Mouse (Mus musculus) kidney, postnatal 4 days (tissue): ENCODE data around the gene Raly.
"Not testable (repeated sequence)": the region's sequence is repeated elsewhere in the genome, so short reads cannot be mapped to it uniquely, and the experiment has no call there.

Source experiments
- DNase-seq, 2 experiments: peaks; one replicate each; pipeline ENCODE4 v3.0.0; 2021; ENCODE audit warnings: mixed read lengths in 2 of 2

The Raly gene

DNA sequence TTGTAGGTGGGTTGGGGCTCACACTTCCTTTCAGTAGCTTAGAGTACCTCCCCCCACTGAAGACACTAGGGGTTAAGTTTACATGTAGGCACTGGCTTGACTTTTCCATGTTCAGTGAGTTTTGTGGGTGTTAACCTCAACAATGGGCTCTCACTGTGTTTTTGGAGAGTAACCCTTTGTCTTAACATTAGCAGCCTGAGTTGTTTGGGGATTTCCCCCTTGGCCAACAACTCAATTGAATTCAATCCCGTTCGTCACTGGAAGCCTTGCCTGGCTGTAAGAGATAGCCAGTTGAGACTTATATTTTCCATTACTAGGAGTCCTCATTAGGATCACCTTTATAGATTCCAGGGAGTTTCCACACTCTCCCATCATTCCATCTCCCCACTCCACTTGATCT is 45.6 kb downstream of the Raly start:
- no peak for DNase-seq

DNA sequence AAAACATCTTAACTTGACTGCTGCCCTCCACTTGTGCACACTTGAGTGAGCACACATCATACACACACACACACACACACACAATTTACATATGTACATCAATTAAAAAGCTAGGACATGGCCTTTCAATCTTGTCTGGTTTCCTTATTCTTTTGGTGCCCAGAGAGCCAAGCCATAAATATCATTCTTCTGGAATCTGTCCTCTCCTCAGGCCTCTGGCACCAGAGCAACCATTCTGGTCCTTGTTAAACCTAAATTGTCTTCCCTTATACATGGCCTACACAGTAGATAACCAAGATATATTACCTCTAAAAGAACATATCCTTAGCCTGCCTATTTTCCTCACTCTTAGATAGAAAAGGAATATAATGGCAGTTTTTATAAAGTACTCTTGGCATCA is 57.2 kb downstream of the Raly start:
- DNase-seq: no peak

GRCm38 (mm10) chr2:154855383-154855782 is 64.5 kb downstream of the Raly start:
- DNase-seq: peak; percentile 67 to 70

DNA sequence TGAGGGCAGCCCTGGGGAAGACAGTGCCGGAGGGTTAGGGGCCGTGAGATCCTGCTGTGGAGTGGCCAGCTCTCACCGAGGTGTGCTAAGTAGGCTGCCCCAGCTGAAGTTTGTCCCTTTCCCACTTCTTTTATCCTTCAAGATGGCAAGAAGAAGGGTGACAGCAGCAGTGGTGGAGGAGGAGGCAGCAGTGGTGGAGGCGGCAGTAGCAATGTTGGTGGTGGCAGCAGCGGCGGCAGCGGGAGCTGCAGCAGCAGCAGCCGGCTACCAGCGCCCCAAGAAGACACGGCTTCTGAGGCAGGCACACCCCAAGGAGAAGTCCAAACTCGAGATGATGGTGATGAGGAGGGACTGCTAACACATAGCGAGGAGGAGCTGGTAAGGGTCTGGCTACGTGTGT is 72.8 kb downstream of the Raly start:
- DNase-seq: no peak

DNA sequence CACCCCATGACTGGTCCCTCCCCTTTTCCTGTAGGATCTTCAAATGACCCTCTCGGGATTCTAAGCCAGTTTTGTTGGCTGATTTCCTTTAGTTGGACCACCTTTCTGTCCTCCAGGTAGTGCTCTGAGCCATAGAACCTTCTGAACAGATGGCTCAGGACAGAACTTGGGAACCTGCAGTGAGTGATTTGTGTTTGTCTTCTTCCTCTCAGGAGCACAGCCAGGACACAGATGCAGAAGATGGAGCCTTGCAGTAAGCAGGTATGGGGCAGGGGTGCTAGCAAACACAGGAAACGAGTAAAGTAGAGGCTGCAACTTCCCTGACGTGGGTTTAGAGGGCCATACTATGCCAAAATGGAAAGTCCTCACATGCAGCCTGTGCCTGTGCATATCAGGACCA is 74.8 kb downstream of the Raly start:
- DNase-seq: no peak

GRCm38 (mm10) chr2:154868106-154868505 is 77.2 kb downstream of the Raly start:
- DNase-seq: no peak

DNA sequence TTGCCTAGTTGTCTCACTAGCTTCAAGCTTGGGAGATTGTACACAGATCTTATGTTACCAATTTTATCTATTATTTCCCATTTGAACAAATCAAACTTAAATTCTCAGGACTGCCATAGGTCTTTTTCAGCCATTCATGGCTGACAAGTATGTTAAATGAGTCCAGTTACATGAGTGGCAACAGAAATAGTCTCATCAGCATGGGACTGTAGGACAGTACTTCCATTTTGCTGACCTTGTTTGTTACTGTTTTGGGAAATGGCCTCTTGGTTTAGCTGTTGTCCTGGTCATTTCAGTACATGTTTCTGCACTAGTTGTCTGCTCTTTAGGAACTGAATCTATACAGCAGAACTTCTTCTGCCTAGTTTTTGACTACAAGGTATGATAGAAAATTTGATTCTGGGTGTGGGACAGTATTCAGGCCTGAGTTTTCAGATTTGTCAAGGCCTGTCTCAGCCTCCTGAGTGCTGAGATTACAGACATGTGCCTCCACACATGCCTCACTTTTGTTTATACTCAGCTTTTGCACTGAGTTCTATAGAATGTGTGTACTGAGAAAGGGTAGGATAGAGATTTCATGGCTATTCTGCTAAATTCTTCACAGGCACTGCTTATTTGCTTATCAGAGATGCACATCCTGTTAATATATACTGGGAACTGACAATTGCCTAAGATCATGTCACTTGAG is 79.2 kb downstream of the Raly start:
- no peak for DNase-seq

DNA sequence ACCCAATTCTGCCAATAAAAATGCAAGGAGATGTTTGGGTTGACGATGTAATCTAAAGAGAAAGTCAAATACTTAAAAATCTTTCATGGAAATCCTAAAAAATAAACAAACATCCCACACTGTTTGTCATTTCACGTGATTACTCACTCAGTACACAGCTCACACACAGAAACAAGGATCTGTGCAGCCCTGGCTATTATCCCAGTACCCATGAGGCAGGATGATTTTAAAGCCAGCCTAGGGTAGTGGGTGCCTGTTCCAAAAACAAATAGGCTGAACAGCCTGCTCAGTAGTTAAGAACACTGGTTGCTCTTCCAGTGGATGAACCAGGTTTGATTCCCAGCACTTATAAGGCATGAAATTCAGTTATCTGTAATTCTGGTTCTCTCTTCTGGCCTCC is 85.7 kb downstream of the Raly start:
- DNase-seq: no peak

- no peak for DNase-seq
These were observed 100.7 kb downstream of the Raly start for GRCm38 (mm10) chr2:154891585-154891984.

DNA sequence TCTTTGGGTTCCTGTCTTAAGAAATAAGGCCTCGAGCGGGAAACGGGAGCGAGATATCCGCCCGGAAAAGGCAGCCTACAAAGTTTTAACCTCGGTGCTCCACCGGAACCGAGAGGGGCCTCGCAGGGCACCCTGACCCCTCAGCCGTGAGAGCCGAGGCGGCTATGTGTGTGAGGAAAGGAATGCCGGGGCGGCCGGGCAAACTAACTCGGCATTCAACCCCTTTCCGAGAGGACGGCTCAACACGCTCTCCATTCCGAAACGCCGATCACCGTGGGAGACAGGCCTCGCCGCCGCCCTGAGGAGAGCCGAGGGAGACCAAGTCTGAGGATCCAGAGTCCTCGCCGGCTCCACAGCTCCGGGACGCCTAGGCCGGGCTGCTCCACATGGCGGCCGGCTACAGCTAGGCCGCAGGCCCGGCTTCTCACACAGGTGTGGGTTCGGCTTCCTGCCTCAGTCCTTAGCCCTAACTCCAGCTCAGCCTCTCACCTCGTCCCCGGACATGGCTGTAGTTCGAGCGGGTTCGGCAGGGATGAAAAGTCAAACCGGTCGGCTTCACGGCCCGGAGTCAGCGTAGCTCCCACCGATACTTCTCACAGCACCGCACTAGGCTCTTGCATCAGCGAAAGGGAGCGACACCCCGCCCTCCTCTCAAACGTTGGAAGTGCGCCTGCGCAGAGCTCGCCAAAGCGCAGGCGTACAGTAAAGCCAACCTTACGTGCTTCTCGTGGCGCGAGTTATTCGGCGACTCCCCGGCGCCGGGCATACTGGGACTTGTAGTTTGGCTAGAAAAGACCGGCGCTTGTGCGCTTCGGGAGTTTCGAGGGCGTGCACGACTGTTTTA is 101.5 kb downstream of the Raly start, which contains the start of gene Eif2s2:
Eif2s2 (minus strand) TSS at position 735 of the 844 bp plus-strand sequence.
- peak; percentile 95 to 97 for DNase-seq

DNA sequence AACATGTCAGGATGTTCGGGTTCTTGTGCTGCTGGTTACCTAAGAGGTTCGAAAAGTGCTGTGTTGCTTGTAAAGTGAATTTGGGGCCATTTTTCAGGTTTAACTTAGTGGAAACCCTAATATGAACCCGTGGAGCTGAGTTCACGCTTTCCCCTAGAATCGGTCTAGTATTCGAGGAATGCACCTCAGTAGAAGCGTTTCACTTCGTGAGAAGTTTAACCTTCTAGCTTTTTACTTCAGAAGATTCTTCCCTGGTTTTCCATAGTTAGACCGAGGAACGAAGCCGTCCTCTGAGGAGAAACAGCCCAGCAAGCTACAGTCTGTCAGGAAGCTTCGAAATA is 102.1 kb downstream of the Raly start:
- no peak for DNase-seq

GRCm38 (mm10) chr2:154893548-154893947 is 102.7 kb downstream of the Raly start:
- DNase-seq: no peak

GRCm38 (mm10) chr2:154899004-154899403 is 108.1 kb downstream of the Raly start:
- DNase-seq: not testable (repeated sequence)

- not testable (repeated sequence) for DNase-seq
These were observed 108.5 kb downstream of the Raly start for GRCm38 (mm10) chr2:154899412-154899811.

GRCm38 (mm10) chr2:154902111-154902510 is 111.2 kb downstream of the Raly start:
- no peak for DNase-seq

GRCm38 (mm10) chr2:154905796-154906195 is 114.9 kb downstream of the Raly start:
- DNase-seq: no peak

GRCm38 (mm10) chr2:154908223-154908622 is 117.3 kb downstream of the Raly start:
- DNase-seq: not testable (repeated sequence)

- peak; percentile 14 to 30 for DNase-seq
These were observed 118.9 kb downstream of the Raly start for GRCm38 (mm10) chr2:154909789-154910188.

DNA sequence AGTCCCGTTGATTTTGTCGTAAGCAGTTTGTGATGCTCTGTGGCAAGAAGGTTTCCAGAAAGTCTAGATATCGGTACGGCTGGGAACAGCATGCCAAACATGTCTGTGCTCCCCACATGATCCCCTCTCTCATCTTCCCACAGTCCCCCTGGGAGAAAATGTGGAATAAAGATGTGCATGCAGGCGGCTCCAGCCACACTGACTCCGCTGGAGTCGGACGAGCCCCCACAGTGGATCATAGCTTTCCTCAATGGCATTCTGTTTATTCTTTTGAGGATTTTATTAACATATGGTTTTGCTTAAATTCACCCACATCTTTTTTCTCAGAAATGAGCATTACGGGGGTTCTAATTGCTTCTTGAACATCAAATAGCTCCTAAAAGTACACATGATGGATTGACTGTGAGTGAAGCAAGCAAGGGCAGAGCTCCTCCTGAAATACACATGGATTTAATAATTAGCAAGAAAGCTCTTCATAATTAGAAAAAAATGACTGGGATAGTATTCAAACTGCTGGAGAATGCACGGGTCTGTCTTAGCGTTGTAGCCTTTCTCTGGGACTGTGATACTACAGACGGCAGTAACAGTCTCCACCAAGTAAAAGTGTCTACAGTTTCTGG is 125.1 kb downstream of the Raly start:
- DNase-seq: no peak

DNA sequence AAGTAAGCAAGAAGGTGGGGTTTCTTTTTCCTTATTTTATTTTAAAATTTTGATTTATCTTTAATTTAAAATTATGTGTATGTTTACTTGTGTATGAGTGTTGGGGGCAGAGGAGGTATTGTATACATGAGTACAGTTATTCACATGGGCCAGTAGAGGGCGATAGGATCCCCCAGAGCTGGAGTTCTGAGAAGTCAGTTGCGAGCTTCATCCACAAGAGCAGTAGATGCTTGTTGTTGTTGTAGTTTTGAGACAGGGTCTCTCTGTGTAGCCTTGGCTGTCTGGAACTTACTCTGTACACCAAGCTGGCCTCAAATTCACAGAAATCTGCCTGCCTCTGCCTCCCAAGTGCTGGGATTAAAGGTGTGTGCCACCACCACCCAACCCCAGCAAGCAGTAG is 125.7 kb downstream of the Raly start:
- peak; percentile 9 to 42 for DNase-seq
